Mouse (Mus musculus) embryonic facial prominence, embryonic 14.5 days (tissue): ENCODE measurements at regions not wholly inside any gene's neighbourhood (a gene's known extent, or its start where the extent isn't known, plus 50 kb on each side); places are given as distances from the start of the nearest gene placed in this dataset.

Experiments
- ATAC-seq: fragments of 200-750 bp; cut with Nextera tagmentation; 2 replicates; pipeline ENCODE4 v1.8.0; 2017; ENCODE audit warnings: low read depth, moderate number of reproducible peaks, moderate TSS enrichment
- DNase-seq: peaks from one replicate; pipeline ENCODE4 v3.0.0-alpha.2; 2015; ENCODE audit warnings: low spot score
- H3K27ac ChIP-seq: fragments of 300-500 bp; sonication (generic); replicated peaks from 2 replicates; pipeline ENCODE4 v1.5.1; 2014; ENCODE audit warnings: low read depth, mild to moderate bottlenecking, low read length, moderate library complexity
- H3K27me3 ChIP-seq: fragments of 300-500 bp; sonication (generic); replicated peaks from 2 replicates; pipeline ENCODE4 v1.6.1; 2014; ENCODE audit warnings: low read length; ENCODE audit not compliant: control insufficient read depth, insufficient read depth
- H3K36me3 ChIP-seq: fragments of 300-500 bp; sonication (generic); 2 replicates; pipeline ENCODE4 v1.6.1; 2014; ENCODE audit warnings: low read length, mixed read lengths; ENCODE audit not compliant: control insufficient read depth, insufficient read depth
- H3K4me1 ChIP-seq: fragments of 300-500 bp; sonication (generic); 2 replicates; pipeline ENCODE4 v1.6.1; 2014; ENCODE audit warnings: antibody characterized with exemption, low read length; ENCODE audit not compliant: control insufficient read depth, insufficient read depth
- H3K4me2 ChIP-seq: fragments of 300-500 bp; sonication (generic); 2 replicates; pipeline ENCODE4 v1.6.1; 2014; ENCODE audit warnings: low read depth, mild to moderate bottlenecking, low read length, moderate library complexity, mixed read lengths
- H3K4me3 ChIP-seq: fragments of 300-500 bp; sonication (generic); 2 replicates; pipeline ENCODE4 v1.5.1; 2014; ENCODE audit warnings: low read depth, mild to moderate bottlenecking, low read length
- H3K9ac ChIP-seq: fragments of 300-500 bp; sonication (generic); 2 replicates; pipeline ENCODE4 v1.6.1; 2014; ENCODE audit warnings: low read depth, mild to moderate bottlenecking, low read length, moderate library complexity, mixed read lengths
- H3K9me3 ChIP-seq: fragments of 300-500 bp; sonication (generic); 2 replicates; pipeline ENCODE4 v1.6.1; 2016; ENCODE audit warnings: low read length; ENCODE audit not compliant: control insufficient read depth
- WGBS: fragments of 180-500 bp; shearing (Covaris S2); extraction: QIAGEN DNeasy Blood & Tissue Kit; methylation state at CpG from one replicate; pipeline ENCODE4 v1.1.7; 2014; 5-methylcytosine and 5-hydroxymethylcytosine counted together

- Histone ChIP-seq H3K4me1 (peaks cover 13% of the 10 kb centered on the region; the same call in 1 of the 2 replicates), H3K27ac (no peak overlapping the region), H3K27me3 (no peaks in the 10 kb centered on the region), H3K4me3 (no peak overlapping the region), H3K9me3 (no peaks in the 10 kb centered on the region), H3K4me2 (no peak overlapping the region), H3K36me3 (no peaks in the 10 kb centered on the region), H3K9ac (no peak overlapping the region)
- ATAC-seq (no peak), DNase-seq (no peak)
- WGBS = 65% methylated on average over 3 of the region's 3 CpGs
Observed at GRCm38 (mm10) chr3:147064443-147064868, 212.3 kb downstream of the Ttll7 start.

DNA sequence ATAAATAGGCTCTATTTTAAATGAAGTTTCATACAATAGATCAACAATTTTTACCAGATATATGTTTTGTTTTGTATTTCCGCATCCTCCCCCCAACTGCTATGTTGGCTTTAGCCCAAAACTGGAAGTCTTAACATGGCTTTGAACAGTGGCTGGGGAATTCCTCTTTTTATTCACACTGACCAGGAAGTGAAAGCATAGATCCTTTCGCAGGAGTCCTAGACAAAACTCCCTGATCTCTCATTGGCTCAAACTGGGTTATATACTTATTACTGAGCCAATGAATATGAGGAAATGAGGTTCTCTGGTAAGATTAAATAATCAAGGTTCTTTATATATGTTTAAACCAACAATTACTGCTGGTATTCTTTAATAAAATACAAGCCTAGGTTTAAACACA is 218.8 kb downstream of the Ttll7 start:
- H3K9me3 ChIP-seq = no peaks in the 10 kb centered on the region
- 77% methylated on average over 2 of the region's 2 CpGs for WGBS
- H3K27ac ChIP-seq = no peak overlapping the region
- no peak for ATAC-seq
- DNase-seq = no peak
- no peak overlapping the region for H3K4me3 ChIP-seq
- H3K4me2 ChIP-seq = no peak overlapping the region
- no peaks in the 10 kb centered on the region for H3K36me3 ChIP-seq
- no peaks in the 10 kb centered on the region for H3K27me3 ChIP-seq
- no peaks in the 10 kb centered on the region for H3K4me1 ChIP-seq
- H3K9ac ChIP-seq = no peak overlapping the region

DNA sequence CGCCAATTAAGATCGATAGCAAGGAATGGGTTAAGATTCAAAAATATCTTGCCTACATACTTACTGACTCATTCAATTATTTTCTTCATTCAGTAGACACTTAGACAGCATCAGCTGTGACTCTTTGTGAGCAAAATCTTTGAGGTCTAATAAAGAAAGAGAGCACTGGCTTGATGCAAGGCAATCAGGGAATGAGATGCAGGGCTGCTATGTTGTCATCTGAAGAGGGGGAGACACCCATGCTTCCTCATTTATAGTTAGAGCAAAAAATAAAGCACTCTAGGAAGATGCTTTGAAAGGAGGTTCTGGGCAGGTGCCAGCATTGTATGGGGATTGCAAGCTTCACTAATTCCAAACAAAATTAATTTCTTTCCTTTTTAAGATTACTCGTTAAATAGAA is 228.0 kb downstream of the Ttll7 start:
- DNase-seq (no peak), ATAC-seq (no peak)
- H3K9ac ChIP-seq = no peak overlapping the region
- H3K9me3 ChIP-seq = no peaks in the 10 kb centered on the region
- H3K4me1 ChIP-seq = no peaks in the 10 kb centered on the region
- H3K27ac ChIP-seq = no peak overlapping the region
- no peaks in the 10 kb centered on the region for H3K27me3 ChIP-seq
- 91% methylated on average over 3 of the region's 3 CpGs for WGBS
- H3K36me3 ChIP-seq = no peaks in the 10 kb centered on the region
- H3K4me2 ChIP-seq = no peak overlapping the region
- no peak overlapping the region for H3K4me3 ChIP-seq

DNA sequence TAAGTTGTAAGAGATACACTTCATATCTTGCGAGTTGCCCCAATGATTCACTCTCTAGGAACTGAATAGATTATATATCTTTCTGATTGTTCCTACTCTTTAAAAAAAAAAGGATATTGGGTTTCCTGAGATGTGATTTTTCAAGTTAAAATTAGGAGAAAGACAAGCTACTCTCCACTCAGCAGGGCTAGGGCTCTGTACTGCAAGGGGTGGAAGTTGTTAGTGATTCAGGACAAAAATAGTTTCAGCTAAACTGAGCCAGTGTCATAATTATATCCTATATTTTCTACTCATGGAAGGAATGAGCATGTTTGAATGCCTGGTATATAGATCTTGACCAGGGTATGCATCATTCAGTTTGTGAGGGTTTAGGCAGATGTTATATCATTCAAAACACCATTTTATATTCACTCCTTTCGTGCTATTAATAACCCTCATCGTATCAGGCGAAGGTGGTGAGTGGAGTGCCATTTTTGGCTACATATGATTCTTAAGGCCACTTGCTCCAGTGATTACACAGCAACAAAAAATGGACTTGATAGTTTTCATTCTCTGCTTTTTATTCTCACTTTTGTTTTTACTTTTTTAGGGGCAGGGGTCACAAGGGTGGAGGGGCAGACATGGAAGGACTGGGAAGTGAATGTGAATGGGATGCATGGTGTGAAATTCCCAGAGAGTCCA is 228.7 kb downstream of the Ttll7 start:
- Histone ChIP-seq H3K9ac (no peak overlapping the region), H3K4me1 (no peaks in the 10 kb centered on the region), H3K27me3 (no peaks in the 10 kb centered on the region), H3K27ac (no peak overlapping the region), H3K4me2 (no peak overlapping the region), H3K9me3 (no peaks in the 10 kb centered on the region), H3K36me3 (no peaks in the 10 kb centered on the region), H3K4me3 (no peak overlapping the region)
- DNase-seq = no peak
- WGBS = 80% methylated on average over 4 of the region's 4 CpGs
- ATAC-seq = no peak

DNA sequence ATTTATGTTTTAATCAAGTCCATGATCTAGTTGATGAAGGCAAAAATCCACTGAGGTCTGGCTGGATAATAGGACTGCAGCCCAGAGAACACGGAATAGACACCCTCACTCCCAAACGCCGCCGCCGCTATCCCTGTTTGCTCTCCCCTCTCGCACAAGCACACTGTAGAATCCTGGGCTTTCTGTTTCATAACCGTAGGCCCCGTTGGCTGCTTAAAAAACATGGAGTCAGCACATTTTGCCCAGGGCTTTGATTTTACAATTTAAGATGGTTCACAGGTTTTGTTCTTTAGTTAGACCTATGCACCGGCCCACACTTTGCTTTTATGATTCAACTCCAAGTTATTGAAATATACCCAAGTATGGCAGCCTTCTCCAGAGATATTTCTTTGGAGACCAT is 229.6 kb downstream of the Ttll7 start:
- Histone ChIP-seq H3K4me1 (no peaks in the 10 kb centered on the region), H3K27ac (no peak overlapping the region), H3K4me2 (no peak overlapping the region), H3K4me3 (no peak overlapping the region), H3K9ac (no peak overlapping the region), H3K9me3 (no peaks in the 10 kb centered on the region), H3K27me3 (no peaks in the 10 kb centered on the region), H3K36me3 (no peaks in the 10 kb centered on the region)
- no peak for ATAC-seq
- no peak for DNase-seq
- 89% methylated on average over 9 of the region's 9 CpGs for WGBS

GRCm38 (mm10) chr3:147082255-147082943 is 230.2 kb downstream of the Ttll7 start:
- H3K27ac ChIP-seq = no peak overlapping the region
- WGBS = 30% methylated on average over 7 of the region's 7 CpGs
- H3K4me1 ChIP-seq = no peaks in the 10 kb centered on the region
- ATAC-seq (no peak), DNase-seq (no peak)
- no peaks in the 10 kb centered on the region for H3K9me3 ChIP-seq
- H3K9ac ChIP-seq = no peak overlapping the region
- no peak overlapping the region for H3K4me3 ChIP-seq
- H3K36me3 ChIP-seq = no peaks in the 10 kb centered on the region
- H3K27me3 ChIP-seq = no peaks in the 10 kb centered on the region
- H3K4me2 ChIP-seq = no peak overlapping the region

- 51% methylated on average over 11 of the region's 11 CpGs for WGBS
- ATAC-seq (no peak), DNase-seq (no peak)
- Histone ChIP-seq H3K4me2 (no peak overlapping the region), H3K4me1 (no peaks in the 10 kb centered on the region), H3K36me3 (no peaks in the 10 kb centered on the region), H3K9me3 (no peaks in the 10 kb centered on the region), H3K27me3 (no peaks in the 10 kb centered on the region), H3K27ac (no peak overlapping the region), H3K4me3 (no peak overlapping the region), H3K9ac (no peak overlapping the region)
Observed at GRCm38 (mm10) chr3:147083374-147083773, 231.2 kb downstream of the Ttll7 start.

GRCm38 (mm10) chr3:147083823-147084222 is 231.7 kb downstream of the Ttll7 start:
- DNase-seq = no peak
- H3K9me3 ChIP-seq = no peaks in the 10 kb centered on the region
- no peak overlapping the region for H3K4me3 ChIP-seq
- WGBS = 75% methylated on average over 4 of the region's 4 CpGs
- no peaks in the 10 kb centered on the region for H3K36me3 ChIP-seq
- H3K4me1 ChIP-seq = no peaks in the 10 kb centered on the region
- H3K4me2 ChIP-seq = no peak overlapping the region
- ATAC-seq = no peak
- no peak overlapping the region for H3K27ac ChIP-seq
- H3K9ac ChIP-seq = no peak overlapping the region
- H3K27me3 ChIP-seq = no peaks in the 10 kb centered on the region
